Mouse (Mus musculus) ZHBTc4 (cell line): ENCODE measurements at regions not wholly inside any gene's neighbourhood (a gene's known extent, or its start where the extent isn't known, plus 50 kb on each side); places are given as distances from the start of the nearest gene placed in this dataset.

Source experiments
- DNase-seq: peaks from one replicate; pipeline ENCODE4 v3.0.0-alpha.2; 2011; ENCODE audit warnings: low read depth, low spot score

GRCm38 (mm10) chr10:91447974-91448703 is 267.0 kb upstream of the Tmpo start:
- DNase-seq = no peak

GRCm38 (mm10) chr10:91443321-91443720 is 262.2 kb upstream of the Tmpo start:
- no peak for DNase-seq

GRCm38 (mm10) chr10:91440051-91440450 is 258.9 kb upstream of the Tmpo start:
- no peak for DNase-seq

- no peak for DNase-seq
Measured at GRCm38 (mm10) chr10:91437917-91438316, 256.8 kb upstream of the Tmpo start.

- no peak for DNase-seq
Measured at GRCm38 (mm10) chr10:91436091-91436569, 255.0 kb upstream of the Tmpo start.

GRCm38 (mm10) chr10:91430281-91430680 is 249.2 kb upstream of the Tmpo start:
- no peak for DNase-seq

- peak; percentile 28 for DNase-seq
Measured at GRCm38 (mm10) chr10:91426584-91426983, 245.5 kb upstream of the Tmpo start.

GRCm38 (mm10) chr10:91425625-91426385 is 244.7 kb upstream of the Tmpo start:
- peak; percentile 95 for DNase-seq

- DNase-seq = peak; percentile 52
Measured at GRCm38 (mm10) chr10:91424786-91425185, 243.7 kb upstream of the Tmpo start.

GRCm38 (mm10) chr10:91387255-91387654 is 206.1 kb upstream of the Tmpo start:
- no peak for DNase-seq

GRCm38 (mm10) chr10:91384372-91384771 is 203.3 kb upstream of the Tmpo start:
- peak; percentile 38 for DNase-seq

GRCm38 (mm10) chr10:91376683-91377082 is 195.6 kb upstream of the Tmpo start:
- no peak for DNase-seq

GRCm38 (mm10) chr10:91367488-91367887 is 186.4 kb upstream of the Tmpo start:
- no peak for DNase-seq

GRCm38 (mm10) chr10:91362587-91362986 is 181.5 kb upstream of the Tmpo start:
- peak; percentile 41 for DNase-seq

GRCm38 (mm10) chr10:91361621-91362020 is 180.5 kb upstream of the Tmpo start:
- no peak for DNase-seq

- no peak for DNase-seq
Measured at GRCm38 (mm10) chr10:91345465-91345864, 164.3 kb upstream of the Tmpo start.

- DNase-seq = no peak
Measured at GRCm38 (mm10) chr10:91342083-91342482, 161.0 kb upstream of the Tmpo start.

GRCm38 (mm10) chr10:91339361-91339760 is 158.2 kb upstream of the Tmpo start:
- no peak for DNase-seq

GRCm38 (mm10) chr10:91326661-91327312 is 145.7 kb upstream of the Tmpo start:
- no peak for DNase-seq

- DNase-seq = no peak
Measured at GRCm38 (mm10) chr10:91326144-91326655, 145.1 kb upstream of the Tmpo start.

GRCm38 (mm10) chr10:91321226-91321625 is 140.1 kb upstream of the Tmpo start:
- no peak for DNase-seq
